Mouse (Mus musculus) embryonic fibroblast, embryonic 13.5 days (primary cell): Measurements from ENCODE around the gene Dus4l.

ENCODE experiments used
- CTCF ChIP-seq: IDR thresholded peaks from 2 replicates; pipeline ENCODE4 v1.5.1; 2011; ENCODE audit warnings: mild to moderate bottlenecking, control low read depth, low read length, moderate library complexity, borderline replicate concordance; ENCODE audit not compliant: insufficient read depth
- POLR2A ChIP-seq: IDR thresholded peaks from 2 replicates; pipeline ENCODE4 v1.6.1; 2011; ENCODE audit warnings: low read depth, mild to moderate bottlenecking, control low read depth, low read length, moderate library complexity

DNA sequence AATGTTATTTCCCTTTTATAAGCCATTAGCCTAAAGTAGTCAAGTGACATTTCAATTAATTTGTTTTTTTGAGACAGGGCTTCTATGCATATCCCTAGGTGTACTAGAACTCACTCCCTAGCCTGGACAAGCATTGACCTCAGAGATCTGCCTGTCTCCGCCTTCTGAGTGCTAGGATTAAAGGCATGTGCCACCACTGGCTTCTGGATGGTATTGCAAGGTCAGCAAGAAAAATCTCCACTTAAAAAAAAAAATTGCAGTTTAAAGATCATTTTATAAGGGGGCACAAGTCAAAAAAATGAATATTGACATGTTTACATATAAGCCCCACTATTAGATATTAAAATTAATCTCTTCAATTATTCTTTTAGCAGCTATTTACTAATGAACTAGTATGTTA, 29.6 kb downstream of the Dus4l start:
- no peak for TF ChIP-seq POLR2A
- no peak for TF ChIP-seq CTCF
